Mouse (Mus musculus) CD4-positive, CD25-positive, alpha-beta regulatory T cell, adult 2 months (primary cell): ENCODE data around the gene Taldo1.

ENCODE experiments used
- DNase-seq: peaks from one replicate; pipeline ENCODE4 v3.0.0-alpha.2; 2012; ENCODE audit warnings: low read depth, low spot score

The Taldo1 gene

GRCm38 (mm10) chr7:141423811-141424210 is 31.8 kb downstream of the Taldo1 start:
- no peak for DNase-seq

GRCm38 (mm10) chr7:141426948-141427730 is 35.1 kb downstream of the Taldo1 start:
- no peak for DNase-seq

DNA sequence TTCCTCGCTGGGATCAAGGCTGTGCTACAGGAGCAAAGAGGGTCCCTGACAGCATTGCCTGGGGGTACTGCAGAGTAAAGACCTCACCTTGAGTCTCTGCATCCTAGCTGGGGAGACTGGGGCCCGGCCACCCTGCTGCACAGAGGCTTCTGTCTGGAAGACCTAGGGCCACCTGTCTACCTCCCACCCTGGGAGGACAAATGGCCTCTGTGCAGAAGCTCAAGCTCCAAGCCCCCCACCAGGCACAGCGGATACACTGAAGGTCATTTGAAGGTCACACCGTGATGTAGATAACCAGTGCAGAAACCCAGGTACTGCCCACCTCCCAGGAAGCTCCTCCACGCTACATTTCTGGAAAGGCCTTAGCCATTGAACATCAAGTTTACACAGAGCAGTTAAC is 36.7 kb downstream of the Taldo1 start:
- no peak for DNase-seq

DNA sequence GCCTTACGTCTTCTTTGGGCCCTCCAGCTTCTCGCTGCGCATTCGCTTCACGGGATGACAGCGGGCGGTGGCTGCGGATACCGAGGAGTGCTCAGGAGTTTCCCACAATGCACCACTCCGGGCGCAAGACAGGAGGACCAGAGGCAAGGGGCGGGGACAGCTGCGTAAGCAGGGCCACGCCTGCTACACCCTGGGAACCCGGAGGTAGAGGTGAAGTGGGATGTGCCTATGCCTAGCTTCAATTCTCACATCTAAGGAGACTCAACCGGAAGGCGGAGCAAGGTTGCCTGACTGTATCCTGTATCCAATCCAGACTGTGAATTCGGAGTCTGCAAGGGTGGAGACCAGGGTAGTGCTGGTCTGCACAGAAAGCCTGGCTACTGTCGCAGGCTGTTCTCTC is 37.3 kb downstream of the Taldo1 start, which contains the start of gene Cend1:
Cend1 (minus strand) TSS at position 182 of the 400 bp plus-strand sequence.
- DNase-seq: peak; percentile 59

- no peak for DNase-seq
Observed at GRCm38 (mm10) chr7:141429840-141430584, 38.0 kb downstream of the Taldo1 start.

GRCm38 (mm10) chr7:141430585-141431240 is 38.7 kb downstream of the Taldo1 start:
- DNase-seq: no peak

GRCm38 (mm10) chr7:141431434-141432185 is 39.6 kb downstream of the Taldo1 start:
- no peak for DNase-seq

- DNase-seq: no peak
Observed at GRCm38 (mm10) chr7:141432186-141432611, 40.2 kb downstream of the Taldo1 start.

GRCm38 (mm10) chr7:141432741-141433516 is 40.9 kb downstream of the Taldo1 start:
- no peak for DNase-seq

GRCm38 (mm10) chr7:141433517-141434400 is 41.8 kb downstream of the Taldo1 start:
- no peak for DNase-seq

DNA sequence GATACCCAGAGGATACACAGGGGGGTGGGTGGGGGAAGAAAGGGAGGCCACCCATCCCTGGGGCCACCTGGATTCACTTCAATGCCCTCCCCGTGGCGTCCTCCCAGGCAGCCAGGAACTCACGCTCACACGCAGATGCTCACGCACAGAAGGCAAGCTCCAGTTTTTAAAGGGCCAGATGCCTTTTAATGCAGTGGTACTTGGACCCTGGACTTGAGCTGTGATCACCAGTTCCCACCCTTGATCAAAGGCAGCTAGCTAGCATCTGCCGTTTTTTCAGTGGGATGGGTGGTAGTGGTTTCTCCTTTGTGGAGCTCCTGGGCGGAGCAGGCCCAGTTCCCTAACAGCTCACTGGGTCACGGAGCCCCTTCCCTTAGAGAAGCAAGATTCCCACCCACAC is 42.5 kb downstream of the Taldo1 start:
- peak; percentile 54 for DNase-seq

DNA sequence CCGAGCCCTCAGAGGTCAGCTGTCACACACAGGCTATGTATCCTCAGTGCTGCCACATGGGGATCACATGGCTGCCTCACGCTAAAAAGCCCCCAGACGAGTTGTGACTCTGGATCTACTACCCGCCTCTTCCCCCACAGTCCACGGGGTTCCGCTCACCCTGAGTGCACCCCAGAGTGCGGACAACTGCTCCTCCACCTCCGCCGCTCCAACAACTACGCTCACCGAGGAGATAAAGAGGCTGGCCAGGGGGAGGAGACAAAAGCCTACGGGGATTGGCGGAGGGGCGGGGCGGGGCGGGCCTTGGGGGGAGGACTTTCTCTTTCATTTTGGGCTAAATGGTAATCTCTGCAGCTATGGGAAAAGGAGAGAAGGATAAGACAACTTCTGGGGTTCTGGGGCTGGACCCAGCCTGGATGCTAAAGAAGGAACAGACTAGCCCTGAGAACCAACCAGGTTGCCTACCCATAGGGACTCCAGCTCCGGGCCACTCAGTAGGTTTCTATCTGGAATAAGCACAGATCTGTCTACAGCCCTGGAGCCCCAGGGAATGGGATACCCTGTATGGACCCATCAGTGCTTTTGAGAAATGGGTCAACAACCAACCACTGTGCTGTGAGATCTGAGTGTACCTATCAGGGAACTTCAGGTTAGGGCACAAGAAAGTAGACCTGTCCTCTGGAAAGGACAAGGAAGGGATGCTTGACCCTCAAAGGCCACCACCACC is 43.3 kb downstream of the Taldo1 start:
- DNase-seq: peak; percentile 84

DNA sequence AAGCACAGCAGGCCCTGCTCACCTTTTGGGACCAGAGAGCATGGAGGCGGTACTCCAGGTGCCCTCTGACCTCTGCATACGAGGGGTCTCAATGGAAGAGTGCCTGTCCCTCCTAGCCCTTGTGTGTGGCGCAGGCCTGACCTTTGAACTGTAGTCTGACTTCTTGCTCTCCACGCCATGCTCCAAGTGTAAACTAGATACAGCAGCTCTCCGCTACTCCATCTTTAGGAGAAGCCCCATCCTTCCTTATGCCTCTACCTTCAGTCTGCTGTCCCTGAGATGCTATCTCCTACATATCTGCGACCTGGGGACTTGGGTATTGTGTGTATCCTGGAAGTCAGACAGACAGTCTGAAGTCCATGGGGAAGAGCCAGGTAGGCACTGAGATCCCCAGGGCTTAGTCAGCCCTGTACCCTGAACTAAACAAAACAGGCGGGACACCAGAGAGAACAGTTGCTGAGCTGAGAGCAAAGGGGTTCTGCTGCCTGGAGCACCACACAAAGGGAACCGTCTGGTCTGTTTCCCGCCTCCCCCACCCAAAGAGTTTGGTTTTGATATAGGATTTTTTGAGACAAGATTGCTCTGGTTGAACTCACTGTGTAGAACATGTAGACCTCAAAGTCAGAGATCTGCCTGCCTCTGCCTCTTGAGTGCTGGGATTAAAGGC is 44.0 kb downstream of the Taldo1 start:
- no peak for DNase-seq

DNA sequence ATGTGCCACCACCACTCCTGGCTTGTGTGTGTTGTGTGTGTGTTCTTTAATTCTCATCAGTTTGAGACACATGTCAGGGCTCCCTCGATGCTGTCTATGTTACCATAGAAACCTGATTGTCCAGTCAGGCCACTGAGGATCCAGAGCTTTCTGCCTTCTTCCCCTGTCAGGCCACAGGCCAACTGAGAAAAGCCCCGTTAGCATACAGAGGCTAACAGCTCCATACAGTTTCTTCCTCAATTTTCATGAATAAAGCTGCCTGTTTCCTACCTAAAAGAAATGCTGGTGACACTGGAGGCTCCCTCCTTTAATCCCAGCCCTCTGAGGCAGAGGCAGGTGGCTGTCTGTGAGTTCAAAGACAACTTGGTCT is 44.5 kb downstream of the Taldo1 start:
- no peak for DNase-seq

DNA sequence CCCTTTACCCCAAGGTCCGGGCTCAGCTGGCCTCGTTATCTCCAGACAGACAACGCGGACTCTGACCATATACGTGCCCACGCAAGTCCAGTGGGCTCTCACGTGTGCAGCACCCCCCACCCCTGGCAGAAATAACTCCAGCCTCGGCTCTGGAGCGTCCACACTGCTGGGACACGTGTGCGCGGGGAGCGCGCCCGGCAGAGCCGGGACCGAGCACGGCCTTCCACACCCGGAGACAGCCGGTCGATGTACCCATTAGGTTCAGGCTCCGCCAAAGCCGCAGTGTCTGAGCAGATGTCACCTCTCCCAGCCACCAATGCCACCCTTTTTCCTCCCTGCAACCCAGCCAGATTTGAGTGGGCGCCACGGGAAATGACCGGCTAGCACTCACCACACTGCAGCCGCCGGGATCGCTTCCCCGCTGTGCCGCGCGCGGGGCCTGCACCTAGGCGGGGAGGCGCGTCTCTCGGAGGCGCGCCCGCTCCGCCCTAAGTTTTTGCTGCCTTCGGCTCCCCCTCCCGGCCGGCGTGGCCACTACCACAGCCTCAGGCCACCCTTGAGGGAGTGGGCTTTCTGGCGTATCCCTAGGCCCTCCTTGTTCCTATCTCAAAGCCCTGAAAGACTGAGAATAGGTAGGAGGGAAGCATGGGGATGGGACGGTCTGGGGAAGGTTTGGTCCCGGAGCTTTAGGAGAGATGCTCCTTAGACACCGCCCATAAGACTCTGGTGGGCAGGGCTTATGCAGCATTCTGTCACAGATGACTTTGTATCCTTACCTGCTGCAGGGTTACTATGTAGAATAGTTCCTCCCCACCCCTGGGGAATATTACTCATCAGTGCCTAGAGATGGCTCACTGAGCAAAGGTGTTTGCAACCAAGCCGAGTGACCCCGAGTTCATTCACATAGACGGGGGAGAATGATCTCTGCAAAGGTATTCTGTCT is 45.5 kb downstream of the Taldo1 start, which contains the start of gene Slc25a22:
Slc25a22 (minus strand) TSS at position 715 of the 943 bp plus-strand sequence.
- DNase-seq: peak; percentile 88

GRCm38 (mm10) chr7:141438201-141438968 is 46.4 kb downstream of the Taldo1 start:
- no peak for DNase-seq
